Mouse (Mus musculus) stomach, postnatal 0 days (tissue): ENCODE results near the gene Iqch.

Experiments used
- CTCF ChIP-seq: IDR thresholded peaks from 2 replicates; pipeline ENCODE4 v1.5.1; 2016; ENCODE audit warnings: antibody characterized with exemption, low read depth, mild to moderate bottlenecking, moderate library complexity
- EP300 ChIP-seq: optimal IDR thresholded peaks from 2 replicates; pipeline ENCODE3; 2016; ENCODE audit warnings: antibody characterized with exemption

DNA sequence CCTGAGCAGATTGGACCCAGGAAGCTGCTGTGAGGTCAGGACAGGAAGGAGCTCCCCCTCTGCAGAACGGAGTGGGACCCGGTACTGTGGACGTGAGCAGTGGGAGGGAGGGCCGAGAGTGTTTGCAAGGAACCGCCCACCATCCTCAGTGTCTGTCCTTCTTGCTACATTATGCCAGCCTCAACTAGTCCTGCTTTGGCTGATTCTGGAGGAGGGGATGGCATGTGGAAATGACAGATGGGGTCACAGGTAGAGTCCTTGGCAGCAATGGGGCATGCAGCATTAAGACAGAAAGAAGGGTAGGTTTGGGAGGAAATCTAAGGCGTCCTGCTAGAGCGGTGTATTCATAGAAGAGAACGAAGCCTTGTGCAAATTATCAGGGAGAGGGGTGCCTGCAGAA, 40.4 kb downstream of the Iqch start:
- TF ChIP-seq CTCF (no peak), EP300 (no peak)
